Comparison of ENCODE assay signal across 16 mouse cellular contexts in the genomic region with DNA sequence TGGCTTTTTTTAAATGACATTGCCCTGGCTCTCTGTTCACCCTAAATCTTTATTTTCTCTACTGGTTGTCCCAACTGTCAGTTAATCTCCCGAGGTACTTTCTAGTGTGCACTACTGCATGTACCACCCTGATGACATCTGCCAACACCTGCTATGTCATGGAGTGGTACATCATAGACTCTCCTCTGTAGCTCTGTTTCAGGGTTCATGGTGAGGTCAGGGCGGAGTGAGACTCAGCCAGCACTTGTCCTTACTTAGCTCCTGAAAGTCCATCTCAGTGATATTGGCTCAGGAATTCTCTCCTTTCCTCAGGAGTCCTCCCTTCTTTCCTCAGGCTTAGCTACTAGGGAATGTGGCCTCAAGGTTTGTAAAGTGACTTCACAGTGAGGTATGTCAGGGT.
"Had no signal": no experiment of that assay in that cellular context is flagged by ENCODE, and none has a peak within 500 bp of the region (broad histone marks: within the 10 kb centered on the region; RNA-seq: fewer than 3 reads in every experiment).

No protein-coding gene starts in this region.

- H3K9ac ChIP-seq: neural tube, embryonic 13.5 days; neural tube, embryonic 15.5 days; stomach, embryonic 15.5 days had no signal

- H3K36me3 ChIP-seq: neural tube, embryonic 13.5 days; neural tube, embryonic 15.5 days; stomach, embryonic 15.5 days had no signal

- H3K27ac ChIP-seq: neural tube, embryonic 13.5 days; neural tube, embryonic 15.5 days; stomach, embryonic 15.5 days; stomach, postnatal 0 days had no signal

- H3K9me3 ChIP-seq: neural tube, embryonic 13.5 days; neural tube, embryonic 15.5 days; stomach, embryonic 15.5 days had no signal

- H3K4me1 ChIP-seq: neural tube, embryonic 13.5 days; neural tube, embryonic 15.5 days; stomach, embryonic 15.5 days had no signal

- H3K4me2 ChIP-seq: neural tube, embryonic 13.5 days; neural tube, embryonic 15.5 days; stomach, embryonic 15.5 days had no signal

- H3K4me3 ChIP-seq: neural tube, embryonic 13.5 days; neural tube, embryonic 15.5 days; stomach, embryonic 15.5 days had no signal

- H3K27me3 ChIP-seq: neural tube, embryonic 13.5 days; neural tube, embryonic 15.5 days; stomach, embryonic 15.5 days had no signal

- DNase-seq: retina, postnatal 1 day; right cerebral cortex, adult 18-20 months; right cerebral cortex, postnatal 14 days; right cerebral cortex, postnatal 25 days; right cerebral cortex, postnatal 4 days; spleen, adult 18-20 months; thymus, adult 18-20 months; thymus, adult 2 months; thymus, postnatal 14 days; thymus, postnatal 25 days; thymus, postnatal 36 days; thymus, postnatal 4 days had no signal
